Mouse (Mus musculus) gastrocnemius, postnatal 36 days (tissue): Measurements from ENCODE around the gene Arhgap23. TPM values are rescaled to one million over a fixed set of nuclear protein-coding genes. Genes with fewer than 3 reads are reported as not detected.

ENCODE experiments used
- DNase-seq, 2 experiments: peaks; one replicate each; pipeline ENCODE4 v3.0.0; 2022
- intact Hi-C: fragments of 180-260 bp; cut with DNase I; formaldehyde crosslinking; loops from one replicate; pipeline ENCODE4 v1.15.1; 2025
- total RNA-seq, 2 experiments: library from RNA; stranded (reverse); gene quantifications; 2 replicates each; pipeline ENCODE4 v1.2.3; 2021

Arhgap23 gene
- total RNA-seq, 2 experiments from 2014 or later: 5.4 to 6.6 TPM

DNA sequence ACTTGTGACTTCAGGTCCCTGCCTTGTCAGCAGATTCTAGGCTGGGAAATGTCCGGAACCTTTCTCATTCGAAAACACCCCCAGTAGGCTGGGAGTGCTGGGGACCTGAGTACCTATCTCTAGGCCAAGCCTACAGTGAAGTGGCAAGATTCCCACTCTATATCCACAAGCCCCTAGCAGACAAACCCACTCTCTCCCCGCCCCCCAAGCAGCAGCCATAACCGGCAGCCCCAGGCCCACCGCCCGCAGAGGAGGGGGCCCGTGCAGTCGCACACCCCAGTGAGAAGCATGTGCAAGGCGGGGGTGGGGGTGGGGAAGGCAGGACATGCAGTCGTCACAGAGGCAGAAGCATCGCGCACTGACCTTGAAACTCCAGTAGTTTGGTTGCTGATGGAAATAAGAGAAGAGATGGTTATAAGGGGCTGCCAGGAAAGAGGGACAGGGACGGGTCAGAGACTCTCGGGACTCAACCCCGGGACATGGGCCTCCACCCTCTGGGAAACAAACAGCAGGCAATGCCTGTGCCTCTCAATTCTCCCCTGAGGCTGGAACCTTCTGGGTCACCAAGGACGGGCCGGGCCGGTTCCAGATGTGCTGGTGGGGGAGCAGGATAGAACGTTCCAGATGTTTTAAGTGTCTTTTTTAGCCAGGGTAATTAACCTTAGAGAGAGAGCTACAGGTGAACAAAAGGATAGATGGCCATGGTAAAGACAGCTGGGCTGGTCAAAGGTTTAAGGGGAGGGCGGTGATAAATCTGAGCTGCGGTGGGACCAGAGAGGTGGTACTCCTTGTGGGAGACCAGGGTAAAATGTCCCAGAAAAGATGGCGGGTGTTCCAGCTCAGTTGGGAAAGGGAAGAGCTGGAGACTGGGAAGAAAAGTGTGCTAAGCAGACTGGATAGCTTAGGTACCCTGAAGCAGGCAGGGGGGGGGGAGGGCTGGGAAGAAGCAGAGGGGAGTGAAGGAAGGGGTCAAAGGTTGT is 127.1 kb downstream of the Arhgap23 start:
- no peak for DNase-seq
- intact Hi-C loops: no loop called here

DNA sequence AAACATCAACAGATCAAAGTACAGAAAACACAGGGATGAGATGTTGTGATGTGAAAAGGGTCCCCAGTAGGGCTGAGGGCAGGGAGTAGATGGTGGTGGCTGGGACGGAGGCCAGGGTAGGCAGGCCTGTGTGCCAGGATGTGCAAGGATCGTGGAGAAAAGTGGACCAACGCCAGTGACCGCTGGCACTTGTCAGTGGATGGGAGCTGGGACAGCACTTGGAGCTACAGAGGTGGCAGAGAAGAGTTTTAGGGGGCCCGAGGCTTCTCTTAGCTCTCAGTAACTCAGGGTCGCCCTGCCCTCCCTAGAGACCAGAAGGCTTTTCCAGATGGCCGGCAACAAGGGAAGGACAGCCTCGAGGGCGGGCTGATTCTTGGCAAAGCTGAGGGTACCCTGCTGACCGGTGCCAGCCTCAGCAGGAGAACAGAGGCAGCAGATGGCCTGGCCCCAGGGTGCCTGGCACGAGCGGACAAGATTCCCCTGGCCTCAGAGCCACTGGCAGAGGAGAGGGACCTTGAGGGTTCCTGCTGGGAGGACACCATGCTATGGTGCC is 127.9 kb downstream of the Arhgap23 start:
- DNase-seq: no peak
- intact Hi-C loops: no loop called here

DNA sequence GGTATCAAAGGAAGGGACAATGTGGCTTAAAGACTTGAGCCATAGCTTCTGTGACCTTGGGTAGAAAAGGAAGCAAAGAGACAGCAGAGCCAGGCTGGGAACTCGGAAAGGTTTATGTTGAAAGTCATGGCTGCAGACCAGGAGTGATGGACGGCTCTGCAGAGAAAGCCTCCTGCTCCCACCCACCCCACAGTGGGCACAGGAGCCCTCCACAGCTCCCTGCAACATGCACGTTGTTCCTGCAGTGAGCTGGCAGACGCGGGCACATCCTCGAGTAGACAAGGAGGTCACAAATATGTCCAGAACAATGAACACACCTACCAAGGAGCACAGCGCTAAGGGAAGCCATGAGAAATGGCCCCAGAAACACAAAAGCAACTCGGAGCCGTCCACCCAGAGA is 128.6 kb downstream of the Arhgap23 start:
- intact Hi-C loops: no loop called here
- DNase-seq: no peak

DNA sequence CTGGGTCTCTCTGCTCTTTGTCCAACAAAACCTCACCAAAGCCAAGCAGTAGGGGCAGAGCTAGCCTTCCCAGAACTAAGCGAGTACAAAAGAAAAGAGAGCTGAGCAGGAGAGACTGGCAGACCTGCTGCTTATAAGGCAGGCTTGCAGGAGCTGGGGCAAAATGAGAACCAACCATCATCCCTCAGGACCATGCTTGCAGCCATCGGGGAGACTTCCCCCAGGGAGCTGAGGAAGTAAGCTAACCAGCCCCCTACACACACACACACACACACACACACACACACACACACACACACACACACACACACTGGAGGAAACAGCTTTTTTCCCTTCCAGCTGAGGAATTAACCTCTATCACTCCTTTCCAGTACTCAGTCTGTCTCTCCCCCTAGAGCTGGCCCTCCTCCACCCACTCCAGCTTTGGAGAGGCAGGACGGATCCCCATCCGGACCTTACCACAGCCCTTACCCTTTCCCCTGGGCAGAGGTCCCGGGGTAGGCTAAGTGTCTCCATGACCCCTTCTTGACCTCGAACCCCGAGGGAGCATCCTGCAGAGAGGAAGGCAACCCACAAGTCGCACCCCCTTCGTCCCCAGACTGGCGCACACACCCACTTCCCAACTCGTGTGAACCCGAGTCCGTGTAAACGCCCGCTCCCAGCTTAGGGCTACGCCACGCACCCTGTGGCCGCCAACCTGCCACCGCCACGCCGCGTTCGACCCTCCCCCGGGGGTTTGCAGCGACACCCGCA is 130.7 kb downstream of the Arhgap23 start:
- intact Hi-C loops: no loop called here
- no peak for DNase-seq

DNA sequence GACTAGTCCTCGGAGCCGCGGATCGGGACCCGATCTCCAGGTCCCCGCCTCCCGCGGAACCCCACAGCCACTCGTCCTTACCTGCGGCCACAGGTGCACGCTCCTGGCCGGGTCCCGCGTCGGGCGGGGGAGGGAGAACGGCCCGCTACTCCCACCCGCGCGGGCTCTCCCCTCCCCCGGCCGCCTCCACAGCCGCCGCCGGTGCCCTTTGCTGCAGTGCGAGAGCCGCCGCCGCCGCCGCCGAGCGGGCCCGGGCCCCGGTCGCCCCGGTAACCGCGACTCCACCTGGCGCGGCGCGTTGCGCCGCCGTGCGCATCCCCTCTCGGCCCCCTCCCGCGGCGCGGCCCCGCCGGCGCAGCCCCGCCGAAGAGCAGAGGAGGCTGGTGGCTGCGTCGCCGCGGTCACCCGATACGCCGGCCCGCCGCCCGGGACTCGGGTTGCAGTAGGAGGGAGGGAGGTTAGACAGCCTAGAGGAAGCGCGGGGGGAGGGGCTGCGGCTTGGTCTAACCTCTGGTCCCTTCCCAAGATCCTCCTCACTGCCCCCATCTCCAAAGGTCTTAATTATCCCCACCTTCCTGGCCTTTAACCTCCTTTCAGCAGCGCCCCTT is 131.6 kb downstream of the Arhgap23 start:
- intact Hi-C loops: no loop called here
- DNase-seq: peak in 1 of 2 experiments; percentile 51

DNA sequence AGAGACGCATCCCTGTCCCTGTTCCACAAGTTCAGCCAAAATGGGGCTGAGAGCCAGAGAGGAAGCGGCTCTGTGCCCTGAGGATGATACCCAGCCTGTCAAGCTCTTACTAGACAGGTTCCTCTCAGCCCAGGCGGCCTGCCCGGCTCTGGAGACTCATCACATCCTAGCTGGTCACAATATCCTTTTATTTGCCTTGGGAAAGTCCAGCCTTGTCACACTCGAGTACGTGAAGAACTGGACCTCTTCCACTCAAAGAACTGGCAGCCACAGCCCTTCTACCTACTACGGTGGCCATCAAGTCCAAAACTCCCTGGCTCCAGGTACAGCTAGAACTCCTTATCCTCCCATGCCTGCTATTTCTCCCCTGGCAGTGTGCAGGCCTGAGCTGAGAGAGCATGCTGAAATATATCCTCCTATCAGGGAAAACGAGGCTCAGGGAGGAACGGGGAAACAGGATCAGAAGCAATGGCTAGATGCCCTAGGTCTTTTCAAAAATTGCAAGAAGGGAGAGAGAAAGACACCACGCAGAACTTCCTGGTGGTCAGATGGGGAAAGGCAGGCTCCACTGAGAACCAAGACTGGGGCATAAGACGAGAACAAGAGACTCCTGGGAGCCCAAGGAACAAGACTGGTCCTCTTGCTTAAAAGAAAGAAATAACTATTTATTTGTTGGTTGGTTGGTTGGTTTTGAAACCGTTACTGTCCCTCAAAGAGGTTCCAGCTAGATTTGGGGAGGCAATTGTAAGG is 132.8 kb downstream of the Arhgap23 start:
- DNase-seq: no peak
- intact Hi-C loops: no loop called here

DNA sequence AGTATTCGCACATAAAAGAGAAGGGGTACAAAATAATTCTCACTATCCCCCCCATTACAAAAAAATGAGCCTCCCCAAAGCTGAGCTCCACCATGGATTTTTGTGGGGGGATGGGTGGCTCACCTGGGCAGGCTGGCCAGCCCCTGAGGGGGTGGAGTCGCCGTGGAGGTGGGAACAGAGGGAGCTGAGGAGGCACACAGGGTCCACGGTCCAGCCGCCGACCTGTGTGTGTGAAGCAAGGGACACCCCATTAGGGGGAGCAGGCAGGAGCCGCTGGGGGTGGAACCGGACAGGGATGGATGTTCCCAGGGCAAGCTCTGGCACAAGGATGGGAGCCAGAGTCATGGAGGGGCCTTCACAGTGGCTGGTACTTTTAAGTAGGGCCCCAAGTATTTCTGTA is 133.4 kb downstream of the Arhgap23 start:
- DNase-seq: no peak
- intact Hi-C loops: no loop called here

Other genes starting within 250 kb of the Arhgap23 start
- 10 to 100 TPM; 46.2 to 52.3 TPM for gene Kpnb1, start 227.7 kb upstream of the Arhgap23 start, total RNA-seq
- gene Npepps, start 134.9 kb upstream of the Arhgap23 start, total RNA-seq: 10 to 100 TPM; 51.5 to 56.9 TPM
- gene Mrpl45, start 99.8 kb upstream of the Arhgap23 start, total RNA-seq: 10 to 100 TPM; 33.5 to 37.9 TPM
- under 1 TPM in 1 of 2 experiments, not detected in 1; 0.03 TPM for gene Gpr179, start 63.5 kb upstream of the Arhgap23 start, total RNA-seq
- 10 to 100 TPM; 42.0 to 43.4 TPM for gene Socs7, start 53.0 kb upstream of the Arhgap23 start, total RNA-seq
- not detected for gene 4933428G20Rik, start 84.8 kb downstream of the Arhgap23 start, total RNA-seq
- under 1 TPM; 0.59 to 0.72 TPM for gene Srcin1, start 160.7 kb downstream of the Arhgap23 start, total RNA-seq
- gene Epop, start 214.2 kb downstream of the Arhgap23 start, total RNA-seq: 1 to 10 TPM in 1 of 2 experiments, under 1 TPM in 1; 0.91 to 1.2 TPM
- 10 to 100 TPM; 40.7 to 46.4 TPM for gene Mllt6, start 247.9 kb downstream of the Arhgap23 start, total RNA-seq